Mouse (Mus musculus) G1E (cell line): ENCODE results near the gene Trak1. TPM values are rescaled to one million over a fixed set of nuclear protein-coding genes. Genes with fewer than 3 reads are reported as not detected.

ENCODE experiments used
- ATAC-seq: 2 replicates; pipeline ENCODE4 v1.8.0; 2016; ENCODE audit warnings: mild to moderate bottlenecking; ENCODE audit not compliant: insufficient number of reproducible peaks, poor library complexity, low FRiP score, severe bottlenecking; ENCODE audit errors: extremely low read depth
- DNase-seq: peaks from one replicate; pipeline ENCODE4 v3.0.0; 2012; ENCODE audit warnings: low spot score
- H3K27me3 ChIP-seq: 2 replicates; pipeline ENCODE4 v1.6.1; 2012; ENCODE audit warnings: mild to moderate bottlenecking, low read length, inconsistent platforms; ENCODE audit not compliant: insufficient read depth
- H3K36me3 ChIP-seq: replicated peaks from 2 replicates; pipeline ENCODE3; 2012; ENCODE audit warnings: mild to moderate bottlenecking, inconsistent platforms
- H3K4me1 ChIP-seq: 2 replicates; pipeline ENCODE4 v1.6.1; 2012; ENCODE audit warnings: low read depth, low read length, inconsistent platforms, mixed read lengths; ENCODE audit not compliant: insufficient read depth
- H3K4me3 ChIP-seq: 2 replicates; pipeline ENCODE4 v1.5.1; 2012; ENCODE audit warnings: low read depth, mild to moderate bottlenecking, inconsistent platforms, low read length, moderate library complexity, mixed read lengths
- H3K9me3 ChIP-seq: replicated peaks from 2 replicates; pipeline ENCODE4 v1.6.1; 2012; ENCODE audit warnings: inconsistent platforms
- CTCF ChIP-seq: IDR thresholded peaks from 2 replicates; pipeline ENCODE4 v1.5.1; 2012; ENCODE audit warnings: low read depth, low read length, inconsistent platforms, mixed read lengths
- GATA1 ChIP-seq: IDR thresholded peaks from 2 replicates; pipeline ENCODE4 v1.6.1; 2012; ENCODE audit warnings: borderline replicate concordance, low read length, inconsistent platforms, mixed read lengths
- GATA2 ChIP-seq: IDR thresholded peaks from 2 replicates; pipeline ENCODE4 v1.6.1; 2012; ENCODE audit warnings: low read depth, low read length, inconsistent platforms, borderline replicate concordance
- POLR2AphosphoS5 ChIP-seq: IDR thresholded peaks from 2 replicates; pipeline ENCODE4 v1.6.1; 2012; ENCODE audit warnings: low read depth, low read length, inconsistent platforms; ENCODE audit not compliant: insufficient replicate concordance
- TAL1 ChIP-seq: conservative IDR thresholded peaks from 2 replicates; pipeline ENCODE4 v1.6.1; 2012; ENCODE audit warnings: low read depth, low read length, inconsistent platforms, mixed read lengths
- polyA plus RNA-seq: library from polyadenylated mRNA; stranded (reverse); fragments of >175 nt; gene quantifications from 2 replicates; pipeline ENCODE4 v1.2.3, GENCODE M21; 2012
- total RNA-seq, 2 experiments: library from RNA; stranded (forward) in 1 of 2; stranded (reverse) in 1 of 2; fragments of 200-1000 nt in 1 of 2; fragments of >200 nt in 1 of 2; fragmentation: Nextera tagmentation in 1 of 2; gene quantifications; 2 replicates each; pipeline ENCODE4 v1.2.3; 2014 to 2017

Trak1 gene
- total and polyA plus RNA-seq, 3 experiments: 13.6 to 35.7 (median 21.3) TPM

DNA sequence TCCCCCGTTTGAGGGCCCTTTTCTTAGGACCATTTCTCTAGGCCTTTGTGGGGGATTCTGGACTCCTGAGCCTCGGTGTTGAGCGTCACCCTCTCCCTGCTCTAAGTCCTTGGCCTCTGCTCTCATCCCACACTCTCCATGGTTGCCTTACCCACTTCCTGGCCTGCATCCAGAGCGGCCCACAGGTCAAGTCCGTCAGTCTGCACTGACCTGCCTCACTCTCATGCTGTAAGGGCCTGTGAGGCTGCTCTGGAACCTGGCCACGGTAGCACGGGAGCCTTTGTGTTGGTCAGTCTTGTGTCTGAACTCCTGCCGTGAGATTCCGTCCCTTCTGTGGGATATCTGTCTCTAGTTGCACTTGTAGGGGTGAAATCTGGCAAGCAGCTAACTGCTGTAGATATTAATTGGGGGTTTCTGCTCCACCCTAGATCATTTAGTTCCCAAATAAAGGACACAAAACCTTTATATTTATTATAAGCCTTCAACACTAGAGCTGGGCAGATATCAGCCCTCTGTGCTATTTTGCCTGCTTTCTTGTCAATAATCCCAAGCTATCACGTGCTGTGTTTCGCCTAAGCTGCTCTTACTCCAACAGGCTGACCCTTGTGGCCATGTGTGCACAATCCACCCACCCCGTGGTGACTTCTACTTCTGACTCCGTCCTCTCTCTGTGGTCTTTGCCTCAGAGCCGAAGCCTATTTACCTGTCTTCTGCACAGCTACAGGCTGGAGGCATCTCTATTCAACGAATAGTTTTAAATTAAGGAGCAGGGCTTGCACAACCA, 136.6 kb downstream of the Trak1 start:
- no peak for TF ChIP-seq CTCF
- Histone ChIP-seq H3K36me3 (peaks cover 72% of the 10 kb centered on the region), H3K4me3 (no peak overlapping the region), H3K9me3 (no peaks in the 10 kb centered on the region), H3K4me1 (peaks cover 53% of the 10 kb centered on the region), H3K27me3 (no peaks in the 10 kb centered on the region)
- ATAC-seq (no peak), DNase-seq (no peak)

DNA sequence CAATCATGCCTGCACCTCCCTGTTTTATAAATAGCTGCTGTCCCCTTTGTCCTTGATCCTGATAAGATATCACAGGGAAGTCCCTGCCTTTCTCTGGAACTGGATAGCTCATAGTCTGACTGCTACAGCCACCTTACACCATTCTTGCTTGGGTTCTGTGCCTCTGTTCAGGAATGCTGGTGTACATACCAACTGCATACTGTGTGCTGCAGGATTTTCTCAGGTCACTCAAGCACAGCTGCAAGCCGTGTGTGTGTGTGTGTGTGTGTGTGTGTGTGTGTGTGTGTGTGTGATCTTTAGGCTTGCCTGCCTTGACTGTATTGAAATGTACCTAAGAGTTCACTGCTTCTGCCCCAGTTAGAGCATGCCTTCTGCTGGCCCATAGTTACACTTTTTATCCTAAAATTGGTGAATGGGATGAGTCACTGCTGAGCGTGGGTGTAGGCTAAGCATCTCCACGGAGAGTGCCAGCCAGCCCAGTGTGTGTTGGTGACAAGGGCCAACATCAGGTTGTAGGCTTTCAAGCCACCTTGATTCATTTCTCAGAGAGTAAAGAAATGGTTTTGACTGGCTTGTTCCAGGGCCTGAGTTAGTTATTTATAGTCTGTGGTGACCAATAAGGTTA, 138.1 kb downstream of the Trak1 start:
- H3K4me1 ChIP-seq: peaks cover 45% of the 10 kb centered on the region
- no peaks in the 10 kb centered on the region for H3K9me3 ChIP-seq
- no peak for TF ChIP-seq TAL1
- no peak overlapping the region for H3K4me3 ChIP-seq
- peaks cover 68% of the 10 kb centered on the region for H3K36me3 ChIP-seq
- no peak for DNase-seq
- H3K27me3 ChIP-seq: no peaks in the 10 kb centered on the region
- no peak for ATAC-seq

DNA sequence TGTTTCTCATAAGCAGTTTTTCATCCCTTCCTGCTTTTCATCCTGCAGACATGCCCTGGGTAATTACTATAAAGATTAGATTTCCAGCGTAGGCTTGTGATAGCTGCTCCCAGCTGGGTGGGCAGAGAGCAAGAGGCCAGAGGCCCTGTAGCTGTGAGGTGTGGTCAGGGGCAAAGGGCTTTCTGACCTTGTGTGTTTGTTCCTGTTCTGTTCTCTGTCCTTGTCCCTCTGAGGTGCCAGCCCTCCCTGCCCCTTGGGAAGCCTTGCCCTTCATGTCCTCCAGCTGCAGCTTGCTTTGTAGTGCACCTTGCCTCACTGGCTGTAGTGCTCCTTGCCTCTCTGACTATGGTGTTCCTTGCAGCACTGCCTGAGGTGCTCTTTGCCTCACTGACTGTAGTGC, 139.2 kb downstream of the Trak1 start:
- Histone ChIP-seq H3K4me1 (peaks cover 41% of the 10 kb centered on the region), H3K9me3 (no peaks in the 10 kb centered on the region), H3K27me3 (no peaks in the 10 kb centered on the region), H3K36me3 (peaks cover 70% of the 10 kb centered on the region), H3K4me3 (no peak overlapping the region)
- ATAC-seq: no peak
- TF ChIP-seq GATA1 (no peak), CTCF (no peak), POLR2AphosphoS5 (no peak), GATA2 (no peak), TAL1 (no peak)
- DNase-seq: no peak

DNA sequence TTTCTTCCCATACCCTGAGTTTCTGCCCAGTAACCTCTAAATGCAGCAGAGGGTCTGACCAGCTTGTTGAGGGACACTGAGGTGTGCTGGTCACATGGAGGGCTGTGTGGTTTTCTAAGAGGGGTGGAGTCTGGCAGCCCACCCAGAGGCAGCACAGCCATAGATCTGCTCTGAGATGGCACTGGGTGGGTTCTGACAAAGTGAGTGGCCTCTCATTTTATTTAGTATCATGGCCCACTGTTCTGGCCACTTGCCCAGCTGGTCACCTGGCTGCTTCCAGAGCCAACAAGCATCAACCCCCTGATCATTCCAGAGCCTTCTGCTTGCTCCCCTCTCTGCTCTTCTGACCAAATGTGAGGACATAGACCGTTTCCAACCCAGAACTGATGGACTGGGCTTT, 144.8 kb downstream of the Trak1 start:
- TF ChIP-seq CTCF: no peak
- no peak for TF ChIP-seq GATA2
- TF ChIP-seq GATA1: no peak
- TF ChIP-seq TAL1: no peak
- TF ChIP-seq POLR2AphosphoS5: no peak
- H3K4me3 ChIP-seq: no peak overlapping the region
- peaks cover 80% of the 10 kb centered on the region for H3K36me3 ChIP-seq
- ATAC-seq (no peak), DNase-seq (no peak)
- H3K27me3 ChIP-seq: no peaks in the 10 kb centered on the region
- H3K4me1 ChIP-seq: peaks cover 22% of the 10 kb centered on the region
- H3K9me3 ChIP-seq: no peaks in the 10 kb centered on the region; the same call in 1 of the 2 replicates

DNA sequence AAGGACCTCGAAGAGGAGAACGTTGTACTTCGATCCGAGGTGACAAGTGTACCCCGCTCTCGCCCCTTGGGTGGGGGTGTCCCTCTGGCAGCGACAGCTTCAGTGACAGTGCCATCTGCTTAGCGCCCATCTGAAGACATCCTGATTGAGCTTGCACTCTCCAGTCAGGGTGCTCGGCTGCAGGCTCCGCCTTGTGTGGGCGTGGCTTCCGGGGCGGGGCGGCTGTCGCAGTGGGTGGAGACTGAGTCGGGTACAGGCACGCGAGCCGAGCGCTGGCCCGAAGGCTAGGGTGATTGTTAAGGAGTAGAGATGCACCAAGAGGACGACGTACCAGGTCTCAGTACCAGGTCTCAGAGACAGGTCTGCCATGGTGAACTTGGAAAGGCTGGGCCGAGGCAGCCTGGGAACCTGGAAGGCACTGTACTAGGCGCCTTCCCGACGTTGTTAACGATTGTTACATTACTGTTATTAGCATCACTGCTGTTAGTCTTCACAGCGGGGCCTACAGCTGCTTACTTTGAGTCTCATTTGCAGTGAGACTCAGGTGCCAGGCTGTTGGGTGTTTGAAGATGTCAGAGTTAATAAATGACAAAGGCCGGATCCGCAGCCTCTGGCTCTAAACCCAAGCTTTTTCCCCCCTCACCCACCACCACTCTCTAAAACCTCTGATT, 146.5 kb downstream of the Trak1 start:
- Histone ChIP-seq H3K36me3 (peaks cover 85% of the 10 kb centered on the region), H3K27me3 (no peaks in the 10 kb centered on the region), H3K4me1 (peaks cover 19% of the 10 kb centered on the region), H3K9me3 (no peaks in the 10 kb centered on the region; the same call in 1 of the 2 replicates), H3K4me3 (no peak overlapping the region)
- TF ChIP-seq GATA1 (no peak), CTCF (no peak), POLR2AphosphoS5 (no peak), TAL1 (no peak), GATA2 (no peak)
- ATAC-seq: no peak
- DNase-seq: no peak

DNA sequence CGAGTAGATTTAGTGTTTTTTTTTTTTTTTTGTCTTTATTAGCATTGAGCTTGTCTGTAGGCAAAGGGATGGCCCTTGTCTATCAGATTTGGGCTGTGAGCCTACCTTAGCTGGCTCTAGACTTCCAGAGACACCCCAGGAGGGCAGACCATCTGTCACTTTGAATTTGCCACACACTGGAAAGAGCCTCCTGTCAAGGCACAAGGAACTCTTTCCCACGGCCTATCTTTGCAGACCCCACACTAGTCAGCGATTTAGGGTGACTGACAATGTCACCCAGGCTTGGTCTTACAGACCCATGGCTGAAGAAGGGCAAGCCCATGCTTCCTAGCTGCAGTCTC, 147.0 kb downstream of the Trak1 start:
- Histone ChIP-seq H3K4me1 (peaks cover 17% of the 10 kb centered on the region), H3K9me3 (no peaks in the 10 kb centered on the region; the same call in 1 of the 2 replicates), H3K27me3 (no peaks in the 10 kb centered on the region), H3K36me3 (peaks cover 90% of the 10 kb centered on the region), H3K4me3 (no peak overlapping the region)
- TF ChIP-seq CTCF (no peak), GATA1 (no peak), GATA2 (no peak), TAL1 (no peak), POLR2AphosphoS5 (no peak)
- DNase-seq: no peak
- no peak for ATAC-seq
